Mouse (Mus musculus) 416B (cell line): ENCODE results near the gene Atrnl1.

Experiments used
- DNase-seq: peaks from one replicate; pipeline ENCODE4 v3.0.0; 2011; ENCODE audit warnings: low read depth

The Atrnl1 gene

DNA sequence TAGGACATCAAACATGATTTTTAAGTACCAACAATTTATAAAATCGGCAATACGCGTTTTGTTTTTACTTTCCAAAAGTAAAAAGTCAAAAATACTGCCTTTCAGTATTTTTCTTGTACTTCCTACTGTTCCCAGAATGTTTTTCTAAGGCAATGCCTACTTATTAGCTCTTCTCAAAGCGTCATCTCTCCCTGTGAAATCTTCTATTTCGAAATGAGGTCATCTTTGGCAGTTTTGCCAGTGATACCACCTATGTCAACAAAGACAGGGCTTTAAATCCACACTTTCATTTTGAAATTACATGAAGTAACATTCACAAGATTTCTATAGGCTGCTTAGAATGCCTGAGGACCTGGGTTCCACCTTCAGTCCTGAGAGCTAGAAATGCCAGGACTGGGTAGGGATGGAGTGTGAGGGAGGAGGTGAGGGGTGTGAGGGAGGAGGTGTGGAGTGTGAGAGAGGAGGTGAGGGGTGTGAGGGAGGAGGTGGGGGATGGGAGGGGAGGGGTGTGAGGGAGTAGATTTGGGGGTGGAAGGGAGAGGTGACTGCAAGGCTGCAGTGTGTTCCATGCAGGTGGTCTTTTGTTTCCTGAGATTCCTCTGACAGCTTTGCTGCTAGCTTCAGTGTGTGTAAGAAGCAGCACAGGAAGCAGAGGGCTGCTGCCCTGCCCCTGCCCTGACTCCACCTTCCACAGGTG lies 315.5 kb downstream of the Atrnl1 start:
- DNase-seq = peak; percentile 17

DNA sequence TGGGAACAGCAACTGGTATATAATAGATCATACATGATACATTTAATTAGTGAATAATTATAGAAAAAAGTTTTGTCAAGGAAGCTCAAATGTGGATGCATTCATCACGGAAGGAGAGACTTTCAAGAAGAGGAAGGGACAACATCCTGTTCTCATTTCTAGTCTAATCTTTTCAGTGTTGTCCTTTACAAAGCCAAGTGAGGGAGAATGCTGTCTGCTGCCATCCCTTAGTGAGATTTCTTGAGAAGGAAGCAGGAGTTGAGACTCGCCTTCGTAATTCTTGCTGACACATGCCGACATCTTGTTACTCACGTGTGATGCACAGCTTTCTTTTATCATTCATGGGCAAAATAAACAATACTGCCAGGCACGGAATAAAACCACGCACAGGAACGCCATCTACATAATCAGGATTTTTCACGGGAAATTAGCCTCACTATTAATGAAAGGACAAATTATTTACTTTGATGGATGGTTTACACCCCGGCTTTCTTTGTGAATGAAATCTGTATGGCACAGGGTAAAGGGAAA lies 316.2 kb downstream of the Atrnl1 start:
- DNase-seq = no peak

DNA sequence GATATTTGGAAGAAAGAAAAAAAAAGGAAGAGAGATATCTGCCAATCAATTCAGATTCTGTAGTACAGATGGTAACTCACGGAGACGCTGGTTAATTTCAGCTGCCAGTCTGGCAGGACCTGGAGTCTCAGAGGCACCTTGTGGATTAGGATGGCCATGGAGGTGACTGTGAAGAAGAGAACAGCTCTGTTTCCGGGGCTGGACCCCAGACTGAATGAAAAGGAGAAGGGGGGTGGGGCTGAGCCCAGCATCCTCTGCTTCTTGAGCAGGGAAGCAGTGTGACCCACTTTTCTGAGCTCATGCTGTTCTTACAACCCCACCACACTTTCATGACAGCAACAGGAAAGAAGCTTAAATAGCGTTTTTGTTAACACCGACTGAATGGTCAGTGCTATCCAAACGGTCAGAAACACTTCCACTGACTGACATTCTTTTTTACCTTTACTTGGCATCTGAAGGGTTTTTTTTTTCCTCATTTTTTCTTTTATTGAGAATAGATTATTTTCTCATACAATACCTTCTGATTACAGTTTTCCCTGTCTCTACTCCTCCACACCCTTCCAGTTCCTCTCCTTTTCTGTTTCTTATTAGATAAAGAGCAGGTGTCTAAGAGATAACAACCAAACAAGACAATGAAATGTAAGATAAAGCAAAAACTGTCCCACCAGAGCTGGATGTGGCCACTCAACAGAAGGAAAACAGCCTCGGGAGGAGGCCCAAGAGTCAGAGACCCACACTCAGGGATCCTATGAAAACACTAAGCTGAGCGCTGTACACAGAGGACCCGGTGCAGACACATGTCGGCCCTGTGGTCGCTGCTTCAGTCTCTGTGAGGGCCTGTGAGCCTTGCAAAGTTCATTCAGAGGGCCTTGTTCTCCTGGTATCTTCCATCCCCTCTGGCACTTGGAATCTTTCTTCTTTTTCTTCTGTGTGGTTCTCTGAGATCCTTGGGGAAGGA lies 317.0 kb downstream of the Atrnl1 start:
- DNase-seq = no peak

DNA sequence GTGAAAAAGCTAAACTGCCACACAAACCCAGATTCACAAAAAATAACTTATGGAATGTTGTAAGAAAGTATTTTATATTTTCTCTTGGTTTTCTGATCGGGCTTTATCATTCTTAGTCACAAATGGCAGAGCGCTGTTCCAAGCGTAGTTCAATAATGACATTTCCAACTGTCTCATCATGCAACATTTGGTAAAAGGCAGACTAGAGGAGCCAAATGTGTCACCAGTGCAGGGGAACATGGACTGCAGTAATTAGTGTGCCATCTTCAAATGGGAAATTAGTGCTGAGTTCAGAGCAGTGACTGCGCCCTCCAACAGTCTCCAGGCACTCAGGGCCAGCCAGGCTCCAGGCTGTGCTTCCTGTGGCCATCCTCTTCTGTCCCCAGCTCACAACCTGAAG lies 320.8 kb downstream of the Atrnl1 start:
- no peak for DNase-seq

DNA sequence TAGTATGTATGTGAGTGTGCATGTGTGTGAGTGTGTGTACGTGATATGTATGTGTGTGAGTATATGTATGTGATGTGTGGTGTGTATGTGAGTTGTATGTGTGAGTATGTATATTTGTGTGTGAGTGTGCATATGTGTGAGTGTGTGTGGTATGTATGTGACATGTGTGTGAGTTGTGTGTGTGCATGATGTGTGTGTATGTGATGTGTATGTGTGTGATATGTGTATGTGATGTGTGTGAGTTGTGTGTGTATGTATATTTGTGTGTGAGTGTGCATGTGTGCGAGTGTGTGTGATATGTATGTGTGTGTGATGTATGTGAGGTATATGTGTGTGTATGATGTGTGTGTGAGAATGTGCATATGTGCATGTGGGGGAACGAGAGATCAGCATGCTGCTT lies 326.0 kb downstream of the Atrnl1 start:
- DNase-seq = no peak

DNA sequence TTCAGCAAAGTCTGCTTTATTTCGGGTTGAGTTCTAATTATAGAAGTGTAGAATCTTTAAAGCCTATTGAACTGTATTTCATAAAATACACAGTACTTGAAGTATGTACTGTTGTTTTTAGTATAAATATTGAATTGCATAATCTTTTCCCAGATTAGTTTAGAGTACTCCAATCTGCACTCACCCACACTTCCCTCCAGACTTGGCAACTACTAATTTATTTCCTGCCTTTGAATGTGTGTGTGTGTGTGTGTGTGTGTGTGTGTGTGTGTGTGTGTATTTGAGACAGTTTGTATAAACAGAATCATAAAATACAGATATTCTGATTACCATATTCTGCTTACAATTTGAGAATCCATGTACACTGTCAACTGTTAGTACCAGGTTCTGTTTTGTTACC lies 328.3 kb downstream of the Atrnl1 start:
- DNase-seq = peak; percentile 16

DNA sequence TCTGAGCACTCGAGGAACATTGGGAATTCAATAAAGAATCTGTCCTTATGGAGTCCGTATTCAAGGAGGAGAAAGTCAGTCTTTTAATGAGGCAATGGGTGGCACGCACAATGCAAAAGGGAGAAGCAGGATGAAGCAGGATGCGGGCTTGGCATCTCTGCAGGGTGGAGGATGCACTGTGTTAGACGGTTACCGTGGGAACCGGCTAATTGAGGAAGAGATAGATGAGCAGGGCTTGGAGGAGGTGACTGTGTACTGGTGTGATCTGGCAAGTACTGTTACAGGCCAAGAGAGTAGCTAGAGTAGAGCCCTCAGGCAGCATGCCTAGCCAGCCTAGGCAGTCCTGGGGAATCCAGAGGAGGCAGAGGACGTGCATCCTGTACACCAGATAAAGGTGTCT lies 330.7 kb downstream of the Atrnl1 start:
- DNase-seq = no peak

DNA sequence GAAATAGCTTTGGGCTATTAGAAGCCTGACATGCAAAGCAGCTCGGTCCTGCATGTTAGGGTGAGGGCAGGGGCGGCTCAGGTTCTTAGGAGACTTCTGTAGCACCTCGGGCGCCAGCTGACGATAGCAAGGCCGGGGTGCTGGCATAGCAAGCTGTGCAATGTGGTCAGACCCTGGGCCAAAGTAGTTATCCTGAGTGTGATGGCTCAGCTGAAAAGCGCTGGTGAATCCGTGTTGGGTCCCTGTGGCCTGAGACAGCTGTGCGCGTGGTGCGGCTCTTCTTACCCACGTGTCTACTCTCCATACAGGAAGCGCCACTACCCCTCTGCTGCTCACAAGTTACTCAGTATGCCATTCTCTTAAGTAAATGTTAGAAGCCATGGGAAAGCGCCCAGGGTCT lies 331.4 kb downstream of the Atrnl1 start:
- DNase-seq = no peak

DNA sequence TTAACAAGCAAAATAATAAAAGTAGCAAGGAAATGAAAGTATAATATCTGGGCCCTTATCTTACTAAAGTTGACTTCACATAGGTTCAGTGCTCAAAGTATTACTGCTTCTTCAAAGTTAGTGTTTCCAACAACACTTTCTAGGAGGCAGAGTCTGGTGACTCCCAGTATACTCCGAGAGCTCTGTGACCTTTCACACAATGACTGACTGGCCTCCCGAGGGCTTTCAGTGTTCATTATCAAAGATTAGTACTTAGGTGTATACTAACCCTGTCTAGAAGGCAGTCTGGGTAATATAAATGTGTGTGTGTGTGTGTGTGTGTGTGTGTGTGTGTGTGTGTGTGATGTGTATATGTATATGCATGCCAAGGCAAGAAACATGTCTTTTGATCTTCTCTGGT lies 332.5 kb downstream of the Atrnl1 start:
- no peak for DNase-seq

DNA sequence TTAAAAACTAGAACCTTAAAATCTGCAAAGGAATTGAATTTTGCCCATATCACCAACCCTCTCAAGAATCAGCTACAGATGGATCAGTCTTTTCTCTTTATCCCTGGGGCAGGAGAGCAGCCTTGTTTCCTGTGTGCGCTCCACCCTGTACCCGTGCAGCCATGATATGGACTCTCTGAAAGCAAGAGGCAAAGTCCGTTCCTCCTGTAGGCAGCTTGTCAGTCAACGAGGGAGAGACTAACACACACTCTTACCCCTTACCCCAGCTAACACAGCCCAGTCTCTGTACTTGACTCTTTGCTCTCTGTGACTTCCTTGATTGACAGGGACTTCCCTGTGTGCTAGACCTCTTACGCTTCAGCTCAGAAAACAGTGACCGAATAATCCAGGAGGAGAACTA lies 333.8 kb downstream of the Atrnl1 start:
- DNase-seq = no peak

DNA sequence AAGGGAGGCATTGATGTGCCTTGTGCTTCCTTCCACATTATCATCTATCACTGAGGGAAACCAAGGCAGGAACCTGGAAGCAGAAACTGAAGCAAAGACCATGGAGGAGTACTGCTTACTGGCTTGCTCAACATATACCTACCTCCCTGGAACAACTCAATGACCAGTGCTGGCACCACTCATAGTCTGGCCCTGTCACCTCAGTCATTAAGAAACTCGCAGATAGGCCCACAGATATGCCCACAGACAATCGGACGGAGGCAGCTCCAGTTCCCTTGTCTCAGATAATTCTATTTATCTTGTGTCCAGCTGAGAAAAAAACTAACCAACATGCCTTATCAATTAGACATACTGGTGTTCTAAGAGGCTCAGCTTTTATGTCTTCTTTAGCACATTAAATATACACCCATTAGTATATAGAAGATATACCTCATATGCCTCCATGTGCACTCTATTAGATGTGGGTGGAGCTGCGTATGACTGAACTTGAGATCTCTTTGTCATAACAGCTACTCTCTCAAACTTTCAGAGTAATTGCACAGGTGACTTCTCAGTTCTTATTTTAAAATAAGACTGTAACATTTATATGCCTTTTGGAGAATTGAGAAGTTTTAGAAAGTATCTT lies 334.9 kb downstream of the Atrnl1 start:
- no peak for DNase-seq

DNA sequence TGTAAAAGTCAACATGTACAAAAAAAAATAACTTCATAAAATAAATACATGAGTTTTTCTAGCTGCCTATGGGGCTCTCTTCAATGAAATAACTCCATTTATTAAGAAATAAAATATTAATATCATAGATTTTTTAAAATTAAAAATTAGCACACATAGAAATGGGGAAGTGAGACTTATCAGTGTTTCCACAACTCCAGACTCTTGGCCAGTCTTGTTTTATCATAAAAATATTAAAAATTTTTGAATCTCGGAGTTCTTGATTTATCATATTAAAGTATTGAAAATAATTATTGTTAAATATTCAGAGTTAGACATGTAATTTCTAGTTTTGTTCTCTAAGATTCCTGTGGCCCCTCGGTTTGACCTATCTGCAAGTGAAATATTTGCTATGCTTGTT lies 337.7 kb downstream of the Atrnl1 start:
- no peak for DNase-seq

DNA sequence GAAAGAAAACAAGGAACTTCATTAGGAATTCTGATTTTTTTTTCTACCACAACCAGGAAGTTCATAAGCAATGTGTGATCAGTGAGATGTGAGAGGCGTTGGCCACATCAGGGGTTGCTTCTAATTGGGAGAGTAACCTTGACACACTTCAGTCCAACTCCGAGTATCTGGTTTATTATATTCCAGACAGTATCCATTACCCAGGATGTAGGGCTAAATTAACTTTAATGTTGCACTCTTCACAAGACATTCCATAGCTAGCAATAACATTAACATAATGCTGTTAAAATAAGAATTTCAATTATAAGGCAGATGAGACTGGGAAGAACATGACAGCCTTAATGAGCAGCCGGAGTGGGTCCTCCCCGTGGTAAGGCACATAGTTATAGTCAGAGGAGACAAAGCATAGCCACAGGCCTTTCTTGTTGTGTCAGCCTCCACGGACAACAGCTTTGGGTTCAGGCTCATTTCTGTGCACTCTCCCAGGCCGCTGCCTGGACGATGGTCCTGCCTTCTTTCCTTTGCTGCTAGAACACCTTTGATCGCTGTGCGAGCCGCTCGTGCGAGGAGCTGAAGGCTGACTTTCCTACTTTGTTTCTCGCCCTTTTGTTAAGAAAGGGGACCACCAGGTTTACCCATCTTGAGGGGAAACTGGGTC lies 338.6 kb downstream of the Atrnl1 start:
- DNase-seq = no peak

DNA sequence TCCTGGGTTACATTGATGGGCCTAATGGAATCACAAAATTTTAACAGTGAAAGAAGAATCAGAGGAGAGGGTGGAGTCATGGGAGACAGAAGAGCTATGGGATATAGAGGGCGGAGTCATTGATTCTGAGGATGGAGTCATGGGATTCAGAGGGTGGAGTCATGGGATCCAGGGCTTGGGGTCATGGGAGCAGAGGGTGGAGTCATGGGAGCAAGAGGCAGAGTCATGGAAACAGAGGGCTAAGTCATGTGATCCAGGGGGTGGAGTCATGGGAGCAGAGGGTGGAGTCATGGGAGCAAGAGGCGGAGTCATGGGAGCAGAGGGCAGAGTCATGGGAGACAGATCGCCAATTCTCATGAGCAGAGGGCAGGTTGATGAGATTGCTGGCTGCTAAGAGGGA lies 343.3 kb downstream of the Atrnl1 start:
- DNase-seq = no peak

DNA sequence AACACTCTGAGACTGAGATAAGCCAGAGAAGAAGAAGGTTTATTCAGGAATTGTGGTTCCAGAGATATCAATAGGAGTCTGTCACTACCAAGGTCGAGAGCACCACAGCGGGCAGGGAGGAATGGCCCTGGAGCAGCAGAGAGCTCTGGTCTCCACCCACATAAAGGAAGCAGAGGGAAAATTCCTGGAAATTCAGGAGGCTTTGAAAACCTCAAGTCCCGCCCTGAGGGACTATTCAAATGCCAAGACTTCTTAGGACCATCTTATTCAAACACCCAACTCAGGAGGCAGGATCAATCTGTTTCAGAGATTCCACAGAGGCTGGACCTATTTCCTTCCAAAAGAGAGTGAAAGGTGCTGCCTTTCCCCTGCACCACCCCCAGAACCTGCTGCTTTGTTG lies 345.6 kb downstream of the Atrnl1 start:
- DNase-seq = no peak

DNA sequence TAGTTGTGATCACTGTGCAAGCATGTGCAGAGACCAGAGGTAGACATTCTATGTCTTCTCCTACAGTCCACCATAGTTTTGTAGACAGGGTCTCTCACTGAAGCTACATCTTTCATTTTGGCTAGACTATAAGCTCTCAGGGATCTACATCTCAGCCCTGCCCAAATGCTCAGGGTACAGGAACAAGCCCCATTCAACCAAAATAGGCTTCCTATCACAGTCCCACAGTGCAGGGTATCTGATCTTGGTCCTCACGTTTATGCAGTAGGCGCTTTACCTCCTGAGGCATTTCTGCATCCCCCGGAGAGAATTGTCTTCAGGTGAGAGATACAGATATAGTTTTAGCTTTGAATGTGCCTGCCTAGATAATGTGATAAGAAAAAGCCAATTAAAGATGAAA lies 346.5 kb downstream of the Atrnl1 start:
- no peak for DNase-seq

DNA sequence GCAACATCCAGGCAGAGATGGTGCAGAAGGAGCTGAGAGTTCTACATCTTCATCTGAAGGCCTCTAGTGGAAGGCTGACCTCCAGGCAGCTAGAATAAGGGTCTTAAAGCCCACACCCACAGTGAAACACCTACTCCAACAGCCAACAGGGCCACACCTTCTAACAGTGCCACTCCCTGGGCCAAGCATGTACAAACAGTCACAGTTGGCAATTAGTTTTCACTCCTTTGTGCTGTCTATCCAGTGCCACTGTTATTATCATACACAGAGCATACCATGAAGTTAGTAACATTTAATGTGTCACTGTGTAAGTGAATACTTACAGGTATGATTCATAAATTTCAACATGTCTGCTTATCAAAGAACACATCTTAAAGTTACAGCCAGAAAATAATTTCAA lies 347.3 kb downstream of the Atrnl1 start:
- no peak for DNase-seq

DNA sequence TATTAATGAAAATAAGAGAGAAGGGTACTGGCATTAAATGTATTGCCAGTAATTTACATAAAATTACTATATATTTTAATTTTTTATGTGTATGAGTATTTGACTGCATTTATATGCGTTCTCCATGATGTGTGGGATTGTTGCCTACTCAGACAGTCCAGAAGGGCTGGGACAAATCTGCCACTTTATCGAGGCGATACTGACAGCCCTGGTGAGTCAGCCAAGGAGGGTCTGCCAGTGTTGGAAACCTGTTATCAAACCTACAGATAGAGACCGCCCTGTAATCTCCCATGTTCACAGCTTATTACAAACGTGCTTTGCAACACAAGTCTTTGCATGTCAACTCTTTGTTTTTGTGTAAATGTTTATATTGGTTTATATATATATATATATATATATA lies 347.9 kb downstream of the Atrnl1 start:
- no peak for DNase-seq

DNA sequence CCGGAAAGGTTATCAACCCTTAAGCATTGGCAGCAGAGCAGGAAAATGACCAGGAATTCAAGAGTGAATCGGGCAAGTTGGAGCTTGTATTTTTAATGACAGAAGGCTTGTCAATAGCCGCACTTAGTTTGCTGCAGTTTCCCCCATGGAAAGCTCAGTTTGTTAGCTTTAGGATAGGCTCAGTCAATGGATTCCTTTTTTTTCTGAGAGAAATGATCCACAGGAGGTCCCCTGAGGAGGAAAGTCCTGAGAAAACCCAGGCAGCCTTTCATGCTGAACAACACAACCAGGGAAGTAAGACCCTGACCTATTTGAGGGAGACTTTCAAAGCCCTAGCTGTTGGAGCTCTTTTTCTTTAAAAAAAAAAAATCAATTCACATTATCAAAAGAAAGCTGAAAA lies 350.5 kb downstream of the Atrnl1 start:
- DNase-seq = no peak

DNA sequence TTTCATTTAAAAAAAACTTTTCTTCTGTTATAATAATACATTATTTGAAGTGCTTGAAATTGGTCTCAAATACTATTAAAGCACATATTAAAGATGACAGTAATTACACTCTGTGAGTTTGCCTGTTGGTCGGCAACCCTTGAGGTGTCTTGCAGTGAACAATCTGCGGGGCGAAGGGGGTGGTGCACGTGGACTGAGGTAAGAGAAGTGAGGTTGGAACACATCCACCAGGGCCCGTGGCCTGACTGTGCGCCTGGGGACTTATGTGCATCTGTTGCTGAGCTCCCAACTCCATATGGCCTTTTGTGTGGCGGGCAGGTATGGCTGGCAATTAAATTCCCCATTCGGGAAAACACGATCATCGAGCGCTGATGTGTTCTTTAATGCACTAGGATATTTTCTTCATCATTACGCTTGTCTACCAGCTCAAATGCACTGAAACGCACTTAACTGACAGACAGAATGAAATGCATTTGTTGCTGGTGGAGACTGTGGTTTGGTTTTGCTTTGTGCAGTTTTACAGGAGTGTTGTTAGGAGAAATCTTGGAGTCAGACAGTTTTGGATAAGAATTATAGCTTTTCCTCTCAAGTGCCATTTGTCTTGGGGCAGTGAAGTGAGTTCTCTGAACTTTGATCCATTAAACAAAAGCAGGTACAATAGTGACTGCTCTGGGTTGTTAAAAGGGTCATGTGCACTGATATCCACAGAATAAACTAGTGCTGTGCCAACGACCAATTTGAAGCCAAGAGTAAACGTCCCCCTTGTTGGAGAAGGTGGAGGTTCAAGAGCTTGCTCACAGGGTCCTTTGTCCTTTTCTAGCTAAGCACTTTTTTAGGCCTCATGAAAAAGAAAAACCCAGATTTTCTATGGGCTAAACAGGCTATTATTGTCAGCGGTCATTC lies 351.2 kb downstream of the Atrnl1 start:
- no peak for DNase-seq

DNA sequence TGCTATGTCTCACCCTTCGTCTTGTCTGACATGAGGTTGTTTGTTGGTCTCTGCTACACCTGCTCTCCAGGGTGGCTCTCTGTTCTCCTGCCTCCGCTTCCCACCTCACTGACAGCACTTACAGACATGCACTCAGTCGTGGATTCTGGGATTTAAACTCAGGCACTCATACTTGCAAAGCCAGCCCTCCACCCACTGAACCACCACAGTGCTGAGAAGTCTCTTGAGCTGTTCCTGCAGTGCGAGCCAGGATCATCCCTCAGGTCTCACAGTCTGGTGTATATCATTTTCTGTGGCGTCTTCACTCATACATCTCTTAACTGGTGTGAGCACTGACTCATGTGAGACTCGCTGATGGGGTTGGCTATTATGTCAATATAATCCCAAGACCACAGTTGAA lies 353.0 kb downstream of the Atrnl1 start:
- DNase-seq = no peak
